Mouse (Mus musculus) neural tube, embryonic 13.5 days (tissue): ENCODE results near the gene Fra10ac1. TPM values are rescaled to one million over a fixed set of nuclear protein-coding genes. Genes with fewer than 3 reads are reported as not detected.
A peak's percentile ranks its signal among the peaks of the same experiment; 100 is the strongest.

Experiments
- ATAC-seq: fragments of 200-750 bp; cut with Nextera tagmentation; 2 replicates; pipeline ENCODE4 v1.8.0; 2017; ENCODE audit warnings: low read depth, mild to moderate bottlenecking, moderate TSS enrichment, moderate library complexity
- H3K27ac ChIP-seq: fragments of 300-500 bp; sonication (generic); replicated peaks from 2 replicates; pipeline ENCODE4 v1.5.1; 2015; ENCODE audit warnings: moderate library complexity, mild to moderate bottlenecking, inconsistent platforms
- H3K27me3 ChIP-seq: fragments of 300-500 bp; sonication (generic); 2 replicates; pipeline ENCODE4 v1.6.1; 2015; ENCODE audit warnings: mild to moderate bottlenecking, inconsistent platforms
- H3K36me3 ChIP-seq: fragments of 300-500 bp; sonication (generic); 2 replicates; pipeline ENCODE4 v1.6.1; 2015; ENCODE audit warnings: mild to moderate bottlenecking, inconsistent platforms
- H3K4me1 ChIP-seq: fragments of 300-500 bp; sonication (generic); replicated peaks from 2 replicates; pipeline ENCODE4 v1.6.1; 2015; ENCODE audit warnings: inconsistent platforms
- H3K4me2 ChIP-seq: fragments of 300-500 bp; sonication (generic); 2 replicates; pipeline ENCODE4 v1.6.1; 2015; ENCODE audit warnings: inconsistent platforms, mild to moderate bottlenecking, moderate library complexity
- H3K4me3 ChIP-seq: fragments of 300-500 bp; sonication (generic); 2 replicates; pipeline ENCODE4 v1.5.1; 2015; ENCODE audit warnings: mild to moderate bottlenecking, inconsistent platforms
- H3K9ac ChIP-seq: fragments of 300-500 bp; sonication (generic); 2 replicates; pipeline ENCODE4 v1.6.1; 2015; ENCODE audit warnings: moderate library complexity, mild to moderate bottlenecking, inconsistent platforms
- H3K9me3 ChIP-seq: fragments of 300-500 bp; sonication (generic); 2 replicates; pipeline ENCODE4 v1.6.1; 2016; ENCODE audit warnings: inconsistent platforms
- WGBS: fragments of 180-500 bp; shearing (Covaris S2); methylation state at CpG from one replicate; pipeline ENCODE4 v1.1.7; 2015; 5-methylcytosine and 5-hydroxymethylcytosine counted together
- polyA plus RNA-seq: library from polyadenylated mRNA; unstranded; fragments of >200 nt; fragmentation: Nextera tagmentation; extraction: Ambion mirVana; gene quantifications from 2 replicates; pipeline ENCODE4 v1.2.1, GENCODE M21; 2015

Gene Fra10ac1
- polyA plus RNA-seq, 1 experiment from 2014 or later: 46.3 TPM

DNA sequence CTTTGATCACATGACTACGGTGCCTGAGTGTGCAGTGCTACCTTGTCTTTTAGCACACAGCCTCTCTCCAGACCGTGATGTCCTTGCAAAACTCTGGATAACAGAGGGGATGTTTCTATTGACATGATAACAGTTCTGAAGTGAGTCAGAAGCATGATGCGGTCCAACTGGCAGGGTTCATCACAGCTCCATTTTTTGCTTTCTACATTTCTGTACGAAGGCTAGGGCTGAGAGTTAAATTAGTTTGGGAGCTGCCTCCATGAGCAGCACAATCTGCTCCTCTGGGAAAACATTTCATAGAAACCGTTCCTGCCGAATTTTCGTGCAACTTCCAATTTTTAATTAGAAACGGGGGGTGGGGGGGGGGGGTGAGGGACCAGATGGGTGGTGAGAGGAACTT lies 25.7 kb upstream of the Fra10ac1 start:
- peaks cover 25% of the 10 kb centered on the region for H3K4me1 ChIP-seq
- no peak overlapping the region for H3K9ac ChIP-seq
- H3K4me3 ChIP-seq: no peak overlapping the region
- ATAC-seq: no peak
- H3K27me3 ChIP-seq: no peaks in the 10 kb centered on the region
- 77% methylated on average over 8 of the region's 8 CpGs for WGBS
- no peak overlapping the region for H3K27ac ChIP-seq
- no peaks in the 10 kb centered on the region for H3K36me3 ChIP-seq
- no peak overlapping the region for H3K4me2 ChIP-seq
- no peaks in the 10 kb centered on the region for H3K9me3 ChIP-seq

DNA sequence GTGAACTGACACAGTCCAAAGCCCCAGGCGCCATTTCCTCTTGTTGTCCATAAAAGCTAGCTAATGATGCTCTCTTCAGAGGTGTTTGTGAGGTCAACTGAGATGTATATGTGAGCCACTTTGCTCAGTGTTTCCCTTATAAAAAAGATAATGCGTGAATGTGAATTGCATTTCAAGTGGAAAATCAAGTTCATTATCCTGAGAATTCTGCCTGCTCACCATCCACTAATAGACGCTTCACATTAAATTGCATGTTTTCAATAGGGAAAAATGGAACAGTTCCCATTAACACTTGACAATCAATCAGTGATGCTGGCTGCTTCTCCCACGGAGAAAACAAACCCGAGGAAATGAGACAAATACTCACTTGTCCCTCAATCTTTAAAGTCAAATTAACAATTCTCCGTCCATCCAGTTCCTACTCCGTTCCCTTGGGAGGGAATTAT lies 22.2 kb upstream of the Fra10ac1 start:
- no peak overlapping the region for H3K9ac ChIP-seq
- H3K4me3 ChIP-seq: no peak overlapping the region
- peaks cover 28% of the 10 kb centered on the region for H3K4me1 ChIP-seq
- 39% methylated on average over 7 of the region's 7 CpGs for WGBS
- ATAC-seq: peak; percentile 69
- 0 out of 2 replicates have a peak overlapping the region, but pooled peaks have one; percentile 2 for H3K4me2 ChIP-seq
- no peaks in the 10 kb centered on the region for H3K36me3 ChIP-seq
- H3K27ac ChIP-seq: peak overlapping the region; percentile 81
- no peaks in the 10 kb centered on the region for H3K9me3 ChIP-seq
- H3K27me3 ChIP-seq: no peaks in the 10 kb centered on the region

DNA sequence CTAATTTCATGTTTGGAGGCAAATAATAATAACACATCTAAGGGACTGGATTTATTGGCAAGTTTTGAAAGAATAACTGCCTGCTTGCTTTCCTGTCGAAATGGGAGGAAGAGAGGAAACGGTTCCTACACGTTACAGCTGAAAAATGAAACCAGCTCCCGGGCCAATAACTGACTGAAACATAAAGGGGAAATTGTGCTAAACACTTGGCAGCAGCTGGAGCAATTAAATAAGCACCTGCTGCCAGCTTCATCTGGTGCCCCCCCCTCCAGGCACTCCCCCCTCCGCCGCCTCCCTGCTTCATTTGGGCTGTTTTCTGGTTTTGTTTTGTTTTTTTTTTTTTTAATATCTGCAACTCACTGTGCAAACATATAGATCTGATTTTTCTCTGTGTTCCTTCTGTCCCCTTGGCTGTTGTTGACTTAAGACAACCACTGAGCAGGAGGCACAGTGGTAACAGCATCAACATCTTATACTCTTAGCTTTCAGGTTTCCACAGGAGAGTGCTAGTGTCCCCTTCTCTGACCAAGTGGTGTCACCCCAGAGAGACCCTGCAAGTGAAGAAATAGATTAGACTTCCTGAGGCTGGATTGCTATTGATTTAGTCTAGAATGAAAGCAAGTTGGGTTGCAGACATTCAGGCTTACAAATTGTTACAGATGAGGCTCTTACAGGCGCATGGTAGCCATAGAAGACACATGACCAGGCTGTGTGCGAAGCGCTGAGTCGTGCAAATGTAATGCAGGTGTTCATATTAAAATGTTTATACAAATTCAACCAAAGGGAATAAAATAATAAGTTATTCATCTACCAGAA lies 21.6 kb upstream of the Fra10ac1 start:
- H3K4me1 ChIP-seq: peaks cover 31% of the 10 kb centered on the region
- H3K9ac ChIP-seq: no peak overlapping the region
- H3K27me3 ChIP-seq: no peaks in the 10 kb centered on the region
- no peaks in the 10 kb centered on the region for H3K36me3 ChIP-seq
- WGBS: 35% methylated on average over 10 of the region's 10 CpGs
- H3K27ac ChIP-seq: peak overlapping the region; percentile 81
- peak; percentile 57 for ATAC-seq
- H3K4me3 ChIP-seq: no peak overlapping the region
- H3K9me3 ChIP-seq: no peaks in the 10 kb centered on the region
- H3K4me2 ChIP-seq: 0 out of 2 replicates have a peak overlapping the region, but pooled peaks have one; percentile 9

DNA sequence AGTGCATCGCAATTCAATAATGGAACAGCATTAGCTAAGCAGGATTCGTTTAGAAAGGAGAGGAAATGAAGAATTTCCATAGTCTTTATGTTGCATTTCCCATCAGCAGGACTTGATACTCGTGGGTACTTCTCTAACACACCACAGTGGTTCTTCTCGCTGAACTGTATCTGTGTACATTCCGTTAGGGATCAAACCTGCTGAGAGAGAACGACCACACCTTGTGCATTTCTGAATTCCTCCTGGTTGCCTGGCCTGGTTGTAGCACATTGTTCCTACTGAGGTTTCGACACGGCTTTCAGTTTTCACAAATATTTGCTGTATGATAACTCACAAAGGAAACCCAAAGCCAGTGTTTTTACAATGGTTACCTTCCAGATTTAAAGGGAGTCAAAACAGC lies 20.8 kb upstream of the Fra10ac1 start:
- Histone ChIP-seq H3K36me3 (no peaks in the 10 kb centered on the region), H3K9me3 (no peaks in the 10 kb centered on the region), H3K9ac (no peak overlapping the region), H3K4me2 (no peak overlapping the region), H3K4me3 (no peak overlapping the region), H3K27ac (peak overlapping the region; percentile 81), H3K4me1 (peaks cover 35% of the 10 kb centered on the region), H3K27me3 (no peaks in the 10 kb centered on the region)
- WGBS: 75% methylated on average over 8 of the region's 8 CpGs
- ATAC-seq: no peak

DNA sequence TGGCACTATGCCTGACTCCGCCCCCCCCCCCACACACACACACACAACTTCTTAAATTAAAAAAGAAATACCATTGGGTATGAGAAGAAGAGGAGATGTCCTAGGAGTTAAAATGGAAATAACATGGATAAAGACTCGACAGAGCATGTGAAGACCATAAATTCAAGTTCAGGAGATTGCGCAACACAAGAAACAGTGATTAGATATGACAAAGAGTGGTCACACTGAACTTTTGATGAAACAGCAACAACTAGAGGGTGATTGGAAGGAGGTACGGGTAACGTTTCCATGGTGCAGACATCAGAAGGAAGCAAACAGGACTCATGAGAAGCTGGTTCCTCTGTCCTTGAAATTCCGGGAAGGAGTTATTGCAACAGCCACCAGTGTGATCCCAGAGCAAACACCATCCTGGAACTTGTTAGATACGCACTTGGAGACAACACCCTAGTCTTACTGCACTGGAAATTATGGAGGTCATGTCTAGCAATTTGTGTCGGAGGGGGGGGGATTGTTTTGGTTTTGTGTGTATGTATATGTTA lies 18.4 kb upstream of the Fra10ac1 start:
- no peaks in the 10 kb centered on the region for H3K9me3 ChIP-seq
- peaks cover 55% of the 10 kb centered on the region for H3K4me1 ChIP-seq
- 91% methylated on average over 8 of the region's 8 CpGs for WGBS
- no peak for ATAC-seq
- no peaks in the 10 kb centered on the region for H3K27me3 ChIP-seq
- no peak overlapping the region for H3K4me2 ChIP-seq
- no peaks in the 10 kb centered on the region for H3K36me3 ChIP-seq
- no peak overlapping the region for H3K4me3 ChIP-seq
- no peak overlapping the region for H3K9ac ChIP-seq
- H3K27ac ChIP-seq: no peak overlapping the region

DNA sequence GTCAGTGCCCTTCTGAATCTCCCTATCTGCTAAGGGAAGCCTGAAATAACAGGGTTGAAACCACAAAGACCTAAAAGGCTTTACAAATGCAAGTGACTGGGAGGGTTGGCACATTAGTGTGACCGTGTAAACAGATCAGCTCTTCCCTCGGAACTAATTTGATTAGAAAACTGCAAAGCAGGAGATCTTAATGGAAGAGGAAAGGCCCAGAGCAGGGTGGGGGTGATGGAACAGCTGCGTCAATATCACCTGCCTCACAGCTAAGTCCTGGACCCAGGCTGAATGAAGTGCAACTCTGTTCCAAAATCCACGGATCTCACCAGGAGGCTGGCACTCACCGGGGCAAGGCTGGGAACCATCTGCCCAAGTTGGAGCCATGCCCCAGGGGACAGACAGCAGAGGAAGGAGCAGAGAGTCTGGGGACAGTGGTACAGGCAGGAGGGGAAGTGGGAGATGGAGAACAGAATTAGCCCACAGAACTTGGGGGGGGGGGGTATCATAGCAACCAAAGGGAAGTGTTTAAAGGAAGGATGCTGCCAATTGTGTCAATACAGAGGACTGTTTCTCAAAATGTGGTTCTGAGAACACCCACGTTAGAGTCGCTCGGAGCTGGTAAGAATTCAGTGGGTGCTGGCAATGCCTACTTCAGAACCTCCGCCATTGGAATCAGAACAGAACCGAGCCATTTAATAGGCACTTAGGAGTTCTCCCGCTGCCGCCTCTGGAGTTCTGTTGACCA lies 14.4 kb upstream of the Fra10ac1 start:
- WGBS: 46% methylated on average over 12 of the region's 12 CpGs
- Histone ChIP-seq H3K36me3 (no peaks in the 10 kb centered on the region), H3K27ac (peak overlapping the region; percentile 79), H3K9me3 (no peaks in the 10 kb centered on the region), H3K27me3 (no peaks in the 10 kb centered on the region), H3K4me1 (peaks cover 28% of the 10 kb centered on the region), H3K4me3 (no peak overlapping the region), H3K9ac (no peak overlapping the region), H3K4me2 (no peak overlapping the region)
- ATAC-seq: peak; percentile 78

DNA sequence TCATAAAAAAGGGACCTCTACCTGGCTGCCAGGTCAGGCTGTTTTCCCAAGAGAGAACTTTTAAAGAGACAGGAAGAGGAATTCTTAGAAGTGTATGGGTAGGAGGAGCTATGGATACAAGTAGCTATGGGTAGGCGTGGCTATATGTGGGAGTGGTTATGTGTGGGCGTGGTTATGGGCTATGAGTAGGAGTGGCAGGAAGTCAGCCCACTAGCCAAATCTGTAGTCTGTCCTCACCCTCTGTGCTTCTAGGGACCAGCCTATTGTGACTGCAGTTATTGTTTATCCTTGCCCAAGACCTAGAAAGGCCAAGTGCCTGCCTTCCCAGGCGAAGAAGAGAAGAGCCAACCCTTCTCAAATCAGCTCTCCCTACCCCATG lies 13.9 kb upstream of the Fra10ac1 start:
- peak; percentile 67 for ATAC-seq
- Histone ChIP-seq H3K4me2 (no peak overlapping the region), H3K4me1 (peaks cover 28% of the 10 kb centered on the region), H3K4me3 (no peak overlapping the region), H3K9me3 (no peaks in the 10 kb centered on the region), H3K27me3 (no peaks in the 10 kb centered on the region), H3K36me3 (no peaks in the 10 kb centered on the region), H3K27ac (peak overlapping the region; percentile 79), H3K9ac (no peak overlapping the region)
- WGBS: 54% methylated on average over 3 of the region's 3 CpGs

DNA sequence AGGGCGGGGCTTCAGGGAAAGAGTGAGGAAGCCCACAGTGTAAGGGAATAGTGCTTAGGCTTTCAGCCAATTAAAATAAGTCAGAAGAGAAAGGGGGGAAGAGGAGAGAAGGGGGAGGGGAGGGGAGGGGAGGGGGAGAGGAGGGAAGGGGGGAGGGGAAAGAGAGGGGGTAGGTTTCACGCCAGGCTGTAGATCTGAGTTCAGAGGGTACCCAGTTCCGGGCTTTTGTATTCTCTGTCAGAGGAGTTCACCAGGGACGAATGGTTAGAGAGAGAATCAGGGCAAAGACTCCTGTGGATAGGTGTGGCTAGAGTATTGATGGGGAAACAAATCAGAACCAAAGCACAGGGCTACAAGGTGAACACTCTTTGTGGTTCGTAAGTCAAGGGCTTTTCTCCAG lies 12.6 kb upstream of the Fra10ac1 start:
- no peaks in the 10 kb centered on the region for H3K27me3 ChIP-seq
- H3K4me3 ChIP-seq: no peak overlapping the region
- H3K4me1 ChIP-seq: peaks cover 28% of the 10 kb centered on the region
- no peak for ATAC-seq
- no peaks in the 10 kb centered on the region for H3K36me3 ChIP-seq
- no peak overlapping the region for H3K27ac ChIP-seq
- WGBS: 70% methylated on average over 5 of the region's 5 CpGs
- no peak overlapping the region for H3K9ac ChIP-seq
- H3K9me3 ChIP-seq: no peaks in the 10 kb centered on the region
- no peak overlapping the region for H3K4me2 ChIP-seq

DNA sequence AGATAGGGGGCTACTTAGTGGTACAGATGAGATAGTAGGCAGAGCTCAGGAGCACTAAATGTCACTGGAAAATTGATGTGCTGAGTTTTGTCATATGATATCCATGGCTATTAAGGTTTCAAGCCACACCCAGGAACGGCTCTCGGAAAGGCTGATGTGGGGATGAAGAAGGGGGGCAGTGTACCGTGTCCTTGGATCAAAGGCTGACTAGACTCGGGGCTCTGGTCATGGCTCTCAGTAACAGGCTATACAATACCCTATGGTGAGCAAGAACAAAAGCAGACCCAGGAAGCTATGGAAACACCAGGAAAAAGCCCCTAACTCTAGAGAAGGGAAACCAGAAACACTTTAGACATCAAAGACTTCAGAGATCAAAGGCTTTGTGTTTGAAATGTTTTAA lies 8.6 kb upstream of the Fra10ac1 start:
- Histone ChIP-seq H3K36me3 (no peaks in the 10 kb centered on the region), H3K27me3 (no peaks in the 10 kb centered on the region), H3K9me3 (no peaks in the 10 kb centered on the region; the same call in 1 of the 2 replicates), H3K27ac (no peak overlapping the region), H3K4me2 (no peak overlapping the region), H3K4me1 (no peaks in the 10 kb centered on the region), H3K9ac (no peak overlapping the region), H3K4me3 (no peak overlapping the region)
- 3% methylated on average over 4 of the region's 4 CpGs for WGBS
- ATAC-seq: no peak

DNA sequence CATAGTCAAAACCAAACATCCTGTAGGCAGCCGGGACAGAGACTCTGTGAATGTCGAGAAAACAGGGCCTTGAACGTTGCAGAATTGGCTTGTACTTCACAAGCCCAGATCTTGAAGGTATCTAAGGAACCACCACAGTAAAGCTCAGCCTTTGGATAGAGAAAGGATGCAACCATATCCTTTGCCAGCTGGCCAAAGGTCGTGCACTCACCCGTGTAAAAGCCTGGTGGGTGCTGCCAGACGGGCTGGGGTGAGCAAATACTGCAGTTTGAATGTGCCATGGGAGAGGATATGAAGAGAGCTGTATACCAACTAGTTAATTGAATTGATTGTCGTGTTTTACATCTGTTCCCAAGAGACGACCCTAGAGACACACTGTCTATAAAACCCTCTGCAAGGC lies 8.1 kb upstream of the Fra10ac1 start:
- Histone ChIP-seq H3K9me3 (no peaks in the 10 kb centered on the region; the same call in 1 of the 2 replicates), H3K27ac (no peak overlapping the region), H3K27me3 (no peaks in the 10 kb centered on the region), H3K36me3 (no peaks in the 10 kb centered on the region), H3K9ac (no peak overlapping the region), H3K4me2 (no peak overlapping the region), H3K4me1 (no peaks in the 10 kb centered on the region), H3K4me3 (no peak overlapping the region)
- no peak; the same call in 1 of the 2 replicates for ATAC-seq
- 21% methylated on average over 8 of the region's 8 CpGs for WGBS

DNA sequence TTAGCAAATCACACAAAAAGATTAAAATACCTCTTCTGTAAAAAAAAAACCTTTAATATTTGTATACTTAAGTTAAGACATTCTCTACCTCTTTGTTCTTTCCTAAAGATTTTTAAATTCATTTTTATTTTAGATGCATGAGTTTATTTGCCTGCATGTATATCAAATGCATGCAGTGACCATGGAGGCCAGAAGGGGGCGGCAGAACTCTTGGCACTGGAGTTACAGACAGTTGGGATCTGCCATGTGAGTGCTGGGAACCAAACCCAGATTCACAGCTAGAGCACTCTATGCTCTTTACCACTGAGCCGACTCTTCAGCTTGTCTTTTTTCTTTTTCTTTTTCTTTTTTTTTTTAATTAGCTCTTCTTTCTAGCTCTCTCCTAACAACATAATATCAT lies 4.7 kb upstream of the Fra10ac1 start:
- Histone ChIP-seq H3K36me3 (no peaks in the 10 kb centered on the region), H3K4me3 (no peak overlapping the region), H3K4me1 (0 out of 2 replicates have a peak, but pooled peaks cover 4% of the 10 kb centered on the region), H3K9me3 (no peaks in the 10 kb centered on the region; the same call in 1 of the 2 replicates), H3K9ac (no peak overlapping the region), H3K27ac (no peak overlapping the region), H3K27me3 (no peaks in the 10 kb centered on the region), H3K4me2 (no peak overlapping the region)
- WGBS: 60% methylated on average over 2 of the region's 2 CpGs
- ATAC-seq: no peak

DNA sequence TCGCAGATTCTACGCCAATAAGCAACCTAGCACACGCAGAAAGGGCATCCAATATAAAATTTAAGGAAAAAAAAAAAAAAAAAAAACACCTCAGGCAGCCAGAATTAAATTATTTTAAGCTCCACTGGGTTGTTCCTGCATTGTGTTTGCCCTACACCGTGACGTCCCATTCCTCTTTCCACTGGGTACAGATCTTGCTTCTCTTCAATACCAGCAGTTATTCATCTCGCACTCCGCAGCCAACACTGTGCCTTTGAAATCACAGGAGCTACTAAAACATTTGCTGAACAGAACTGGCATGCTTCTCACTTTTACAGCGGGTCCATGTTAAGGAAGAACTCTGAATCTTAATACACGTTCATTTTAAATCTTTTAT lies 717 bp upstream of the Fra10ac1 start:
- H3K4me3 ChIP-seq: peak overlapping the region; percentile 52
- peak; percentile 63 for ATAC-seq
- peak overlapping the region; percentile 97 for H3K27ac ChIP-seq
- H3K4me2 ChIP-seq: peak overlapping the region; percentile 81
- 9% methylated on average over 9 of the region's 9 CpGs for WGBS
- no peaks in the 10 kb centered on the region for H3K27me3 ChIP-seq
- peaks cover 1% of the 10 kb centered on the region; the same call in 1 of the 2 replicates for H3K36me3 ChIP-seq
- peaks cover 18% of the 10 kb centered on the region for H3K4me1 ChIP-seq
- no peaks in the 10 kb centered on the region; the same call in 1 of the 2 replicates for H3K9me3 ChIP-seq
- H3K9ac ChIP-seq: peak overlapping the region; percentile 80
